ENCODE assay signal across 17 mouse cellular contexts in the genomic region with DNA sequence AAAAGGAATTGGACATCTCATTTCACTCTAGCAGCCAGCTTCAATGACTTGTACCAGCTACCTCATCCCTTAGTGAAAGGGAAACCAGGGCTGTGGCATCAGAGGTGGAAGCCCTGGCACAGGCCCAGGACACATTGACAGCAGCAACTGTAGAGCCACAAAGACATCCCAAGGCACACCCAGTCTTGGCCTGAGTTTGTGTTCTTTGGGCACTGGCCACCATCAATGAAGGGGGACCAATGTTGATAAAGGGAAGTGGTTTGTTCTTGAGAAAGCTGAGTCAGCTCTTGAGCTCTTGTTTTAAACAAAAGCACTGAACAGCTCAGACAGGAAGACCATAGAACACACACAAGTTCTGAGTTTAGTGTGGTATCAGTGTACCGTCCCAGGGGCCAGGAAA.
DNase-seq lines count a peak whose midpoint lies in the region; ATAC-seq and TF ChIP-seq lines count a peak whose summit lies in the region.
"Had no signal": no experiment of that assay in that cellular context is flagged by ENCODE, and none has a peak within 500 bp of the region (broad histone marks: within the 10 kb centered on the region; RNA-seq: fewer than 3 reads in every experiment).

No protein-coding gene starts in this region.

- TF ChIP-seq POLR2A in lung, adult 2 months (IDR thresholded peaks at IDR 0.05; ENCODE audit: borderline replicate concordance, extremely low read depth, low read depth, low read length) = no peak

- H3K27ac ChIP-seq in heart, embryonic 10.5 days = no peak overlapping the region
- H3K27ac ChIP-seq in intestine, postnatal 0 days (ENCODE audit: low read depth, low read length) = no peak overlapping the region
- H3K27ac ChIP-seq: embryonic facial prominence, embryonic 13.5 days; forebrain, embryonic 13.5 days; hindbrain, embryonic 12.5 days; kidney, embryonic 15.5 days; liver, embryonic 12.5 days; neural tube, embryonic 13.5 days had no signal

- no peak overlapping the region for H3K4me3 ChIP-seq in lung, adult 2 months (replicated peaks; ENCODE audit: extremely low read depth, low read depth, low read length)
- H3K4me3 ChIP-seq in heart, embryonic 10.5 days = no peak overlapping the region
- no peak overlapping the region for H3K4me3 ChIP-seq in intestine, postnatal 0 days (ENCODE audit: low read depth, low read length)
- H3K4me3 ChIP-seq: embryonic facial prominence, embryonic 13.5 days; forebrain, embryonic 13.5 days; hindbrain, embryonic 12.5 days; kidney, embryonic 15.5 days; liver, embryonic 12.5 days; neural tube, embryonic 13.5 days had no signal

- no peaks in the 10 kb centered on the region for H3K36me3 ChIP-seq in heart, embryonic 10.5 days
- H3K36me3 ChIP-seq in intestine, postnatal 0 days (ENCODE audit: control insufficient read depth, insufficient read depth) = no peaks in the 10 kb centered on the region
- H3K36me3 ChIP-seq: liver, embryonic 12.5 days had no signal

- TF ChIP-seq CTCF in lung, adult 2 months (IDR thresholded peaks at IDR 0.05; ENCODE audit: insufficient read depth, low read length) = no peak
- no peak for TF ChIP-seq CTCF in intestine, postnatal 0 days (IDR thresholded peaks at IDR 0.05; ENCODE audit: low read depth)

- no peak overlapping the region for H3K9ac ChIP-seq in intestine, postnatal 0 days (ENCODE audit: low read depth, low read length)
- H3K9ac ChIP-seq: embryonic facial prominence, embryonic 13.5 days; forebrain, embryonic 13.5 days; hindbrain, embryonic 12.5 days; kidney, embryonic 15.5 days; liver, embryonic 12.5 days; neural tube, embryonic 13.5 days had no signal

- ATAC-seq in intestine, postnatal 0 days = no peak
- ATAC-seq: forebrain, embryonic 13.5 days; liver, embryonic 12.5 days had no signal

- DNase-seq in lung, adult 18-20 months = peak; percentile 18 to 21
- no peak for DNase-seq in lung, adult 2 months
- peak; percentile 72 for DNase-seq in heart, embryonic 10.5 days (ENCODE audit: low spot score)
- DNase-seq in heart, postnatal 14 days = peak; percentile 12 to 36
- DNase-seq in cerebellum, adult 9-11 months = no peak
- DNase-seq in frontal cortex, postnatal 36 days (ENCODE audit: low spot score in 2 of 2) = no peak
- DNase-seq: cerebellum, adult 8-10 months; gastrocnemius, postnatal 36 days; right cerebral cortex, postnatal 4 days; thymus, postnatal 36 days had no signal

- H3K27me3 ChIP-seq in heart, embryonic 10.5 days (ENCODE audit: insufficient read depth, poor library complexity, severe bottlenecking) = no peaks in the 10 kb centered on the region
- no peaks in the 10 kb centered on the region for H3K27me3 ChIP-seq in intestine, postnatal 0 days (replicated peaks; ENCODE audit: control insufficient read depth, insufficient read depth, low read length)
- H3K27me3 ChIP-seq: embryonic facial prominence, embryonic 13.5 days; forebrain, embryonic 13.5 days; hindbrain, embryonic 12.5 days; kidney, embryonic 15.5 days; liver, embryonic 12.5 days; neural tube, embryonic 13.5 days had no signal

- H3K4me1 ChIP-seq in lung, adult 2 months (ENCODE audit: control insufficient read depth, insufficient read depth, low read length) = no peaks in the 10 kb centered on the region
- H3K4me1 ChIP-seq in heart, embryonic 10.5 days = no peaks in the 10 kb centered on the region
- H3K4me1 ChIP-seq in intestine, postnatal 0 days (replicated peaks; ENCODE audit: control insufficient read depth, insufficient read depth, low read length) = no peaks in the 10 kb centered on the region
- H3K4me1 ChIP-seq: embryonic facial prominence, embryonic 13.5 days; forebrain, embryonic 13.5 days; hindbrain, embryonic 12.5 days; liver, embryonic 12.5 days; neural tube, embryonic 13.5 days had no signal

- H3K4me2 ChIP-seq in intestine, postnatal 0 days (replicated peaks; ENCODE audit: low read depth) = no peak overlapping the region
- H3K4me2 ChIP-seq: embryonic facial prominence, embryonic 13.5 days; forebrain, embryonic 13.5 days; hindbrain, embryonic 12.5 days; kidney, embryonic 15.5 days; liver, embryonic 12.5 days; neural tube, embryonic 13.5 days had no signal

- 22% methylated on average over 1 of the region's 1 CpGs for WGBS in lung, adult 2 months
- WGBS in heart, embryonic 10.5 days = 64% methylated on average over 1 of the region's 1 CpGs
- WGBS in intestine, postnatal 0 days = 70% methylated on average over 1 of the region's 1 CpGs

- intact Hi-C loops in heart, postnatal 14 days (cut with DNase I) = no loop called here

- H3K9me3 ChIP-seq in heart, embryonic 10.5 days = no peaks in the 10 kb centered on the region
- H3K9me3 ChIP-seq in intestine, postnatal 0 days (ENCODE audit: control insufficient read depth) = no peaks in the 10 kb centered on the region
- H3K9me3 ChIP-seq: embryonic facial prominence, embryonic 13.5 days; forebrain, embryonic 13.5 days; hindbrain, embryonic 12.5 days; kidney, embryonic 15.5 days; liver, embryonic 12.5 days; neural tube, embryonic 13.5 days had no signal

Comparison
In these comparisons a context has a peak if more than half of its experiments do, and no peak if none do; other contexts are left out.
1. DNase-seq: peak in lung, adult 18-20 months (2 of 2), heart, embryonic 10.5 days (single experiment) and heart, postnatal 14 days (2 of 2); none in lung, adult 2 months (single experiment), cerebellum, adult 9-11 months (single experiment) and frontal cortex, postnatal 36 days (0 of 2).